In the genomic region with DNA sequence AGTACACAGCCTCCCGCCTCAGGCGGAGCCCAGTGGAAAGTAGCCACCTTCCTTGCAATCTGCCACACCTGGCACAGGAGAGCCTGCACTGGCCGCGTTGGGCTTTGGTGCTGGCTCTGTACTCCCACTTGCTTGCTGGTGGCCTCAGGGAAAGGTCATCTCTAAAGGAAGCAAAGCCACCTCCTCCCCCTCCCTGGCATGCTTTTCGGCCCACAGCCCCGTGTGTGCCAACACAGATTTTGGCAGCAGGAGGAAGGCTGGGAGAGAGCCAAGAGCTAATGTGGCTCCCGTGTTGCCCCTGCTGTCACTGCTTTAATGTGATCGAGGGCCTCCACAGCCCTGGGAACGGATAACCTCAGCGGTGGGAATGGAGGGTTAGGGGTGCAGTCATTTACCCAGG, we compare ENCODE assay signal across 10 mouse cellular contexts.
DNase-seq lines count a peak whose midpoint lies in the region; ATAC-seq and TF ChIP-seq lines count a peak whose summit lies in the region.
"Had no signal": no experiment of that assay in that cellular context is flagged by ENCODE, and none has a peak within 500 bp of the region (broad histone marks: within the 10 kb centered on the region; RNA-seq: fewer than 3 reads in every experiment).

No protein-coding gene starts in this region.

- WGBS in cerebellum, adult 2 months, result 4% methylated on average over 10 of the region's 10 CpGs
- 56% methylated on average over 10 of the region's 10 CpGs for WGBS in midbrain, embryonic 12.5 days

- H3K27me3 ChIP-seq in cerebellum, adult 2 months (ENCODE audit: control insufficient read depth, insufficient read depth, low read length), result 0 out of 2 replicates have a peak, but pooled peaks cover 2% of the 10 kb centered on the region
- H3K27me3 ChIP-seq in midbrain, embryonic 12.5 days, result peaks cover 3% of the 10 kb centered on the region
- H3K27me3 ChIP-seq: CH12.LX had no signal

- no peak overlapping the region for H3K27ac ChIP-seq in layer of hippocampus, adult 2 months
- H3K27ac ChIP-seq in cerebellum, adult 2 months (ENCODE audit: insufficient read depth, low read length), result no peak overlapping the region
- H3K27ac ChIP-seq in midbrain, embryonic 12.5 days (replicated peaks), result peak overlapping the region; percentile 72; the same call in 1 of the 2 replicates
- H3K27ac ChIP-seq: liver, embryonic 14.5 days had no signal

- H3K9me3 ChIP-seq in midbrain, embryonic 12.5 days, result no peaks in the 10 kb centered on the region

- H3K9ac ChIP-seq in midbrain, embryonic 12.5 days (replicated peaks), result no peak overlapping the region
- H3K9ac ChIP-seq: liver, embryonic 14.5 days had no signal

- peak; percentile 50 to 60 for DNase-seq in layer of hippocampus, adult 2 months (ENCODE audit: low spot score in 2 of 2)
- DNase-seq in layer of hippocampus, adult 9-10 months (ENCODE audit: low spot score), result no peak
- DNase-seq in cerebellum, adult 2 months, result peak; percentile 69 to 78
- DNase-seq in gastrocnemius, postnatal 10 days, result peak; percentile 55
- DNase-seq in kidney, adult 8-10 months, result peak; percentile 66 to 81
- DNase-seq in yolk sac, embryonic 10.5 days (ENCODE audit: low spot score), result no peak
- no peak for DNase-seq in frontal cortex, postnatal 36 days (ENCODE audit: low spot score in 2 of 2)

- peak overlapping the region; percentile 56; the same call in 1 of the 2 replicates for H3K4me2 ChIP-seq in midbrain, embryonic 12.5 days (replicated peaks)

- TF ChIP-seq POLR2A in cerebellum, adult 2 months (IDR thresholded peaks at IDR 0.05; ENCODE audit: borderline replicate concordance, insufficient read depth, low read length), result no peak

- no peak for TF ChIP-seq CTCF in layer of hippocampus, adult 2 months (conservative IDR thresholded peaks at IDR 0.05)
- TF ChIP-seq CTCF in cerebellum, adult 2 months (IDR thresholded peaks at IDR 0.05; ENCODE audit: borderline replicate concordance, insufficient read depth, low read depth, low read length), result no peak

- no peaks in the 10 kb centered on the region for H3K36me3 ChIP-seq in midbrain, embryonic 12.5 days

- H3K4me3 ChIP-seq in layer of hippocampus, adult 2 months, result no peak overlapping the region; the same call in 1 of the 2 replicates
- no peak overlapping the region for H3K4me3 ChIP-seq in cerebellum, adult 2 months (replicated peaks; ENCODE audit: insufficient read depth, low read depth, low read length)
- no peak overlapping the region for H3K4me3 ChIP-seq in midbrain, embryonic 12.5 days

- ATAC-seq in midbrain, embryonic 12.5 days (ENCODE audit: low FRiP score, low read depth), result no peak

- peaks cover 13% of the 10 kb centered on the region for H3K4me1 ChIP-seq in cerebellum, adult 2 months (ENCODE audit: control insufficient read depth, insufficient read depth, low read length)
- H3K4me1 ChIP-seq in midbrain, embryonic 12.5 days, result peaks cover 36% of the 10 kb centered on the region

Comparison
In these comparisons a context has a peak if more than half of its experiments do, and no peak if none do; other contexts are left out.
1. DNase-seq: peak in layer of hippocampus, adult 2 months (2 of 2), cerebellum, adult 2 months (2 of 2), gastrocnemius, postnatal 10 days (single experiment) and kidney, adult 8-10 months (2 of 2); none in layer of hippocampus, adult 9-10 months (single experiment), yolk sac, embryonic 10.5 days (single experiment) and frontal cortex, postnatal 36 days (0 of 2).